Mouse (Mus musculus) hindbrain, embryonic 10.5 days (tissue): ENCODE data around the gene Tnks2. TPM values are rescaled to one million over a fixed set of nuclear protein-coding genes. Genes with fewer than 3 reads are reported as not detected.
"Not testable (repeated sequence)": the region's sequence is repeated elsewhere in the genome, so short reads cannot be mapped to it uniquely, and the experiment has no call there.

Source experiments
- DNase-seq: peaks from one replicate; pipeline ENCODE4 v3.0.0-alpha.2; 2017; ENCODE audit warnings: low spot score
- H3K27ac ChIP-seq: fragments of 300-500 bp; sonication (generic); 2 replicates; pipeline ENCODE4 v1.5.1; 2016; ENCODE audit warnings: mild to moderate bottlenecking, moderate library complexity
- H3K27me3 ChIP-seq: fragments of 300-500 bp; sonication (generic); 2 replicates; pipeline ENCODE4 v1.6.1; 2016; ENCODE audit warnings: mild to moderate bottlenecking; ENCODE audit not compliant: poor library complexity, insufficient read depth, severe bottlenecking
- H3K36me3 ChIP-seq: fragments of 300-500 bp; sonication (generic); 2 replicates; pipeline ENCODE4 v1.6.1; 2016; ENCODE audit warnings: mild to moderate bottlenecking, moderate library complexity
- H3K4me1 ChIP-seq: fragments of 300-500 bp; sonication (generic); replicated peaks from 2 replicates; pipeline ENCODE4 v1.6.1; 2016; ENCODE audit warnings: mild to moderate bottlenecking
- H3K4me3 ChIP-seq: fragments of 300-500 bp; sonication (generic); 2 replicates; pipeline ENCODE4 v1.5.1; 2016; ENCODE audit warnings: mild to moderate bottlenecking, moderate library complexity
- H3K9me3 ChIP-seq: fragments of 300-500 bp; sonication (generic); 2 replicates; pipeline ENCODE4 v1.6.1; 2016; ENCODE audit warnings: mild to moderate bottlenecking, moderate library complexity
- WGBS: fragments of 180-500 bp; shearing (Covaris S2); methylation state at CpG from one replicate; pipeline ENCODE4 v1.1.7; 2016; 5-methylcytosine and 5-hydroxymethylcytosine counted together
- polyA plus RNA-seq: library from polyadenylated mRNA; unstranded; fragments of >200 nt; fragmentation: Nextera tagmentation; extraction: Ambion mirVana; gene quantifications from 2 replicates; pipeline ENCODE4 v1.2.1, GENCODE M21; 2016

The Tnks2 gene
- polyA plus RNA-seq, 1 experiment from 2014 or later: 53.6 TPM

DNA sequence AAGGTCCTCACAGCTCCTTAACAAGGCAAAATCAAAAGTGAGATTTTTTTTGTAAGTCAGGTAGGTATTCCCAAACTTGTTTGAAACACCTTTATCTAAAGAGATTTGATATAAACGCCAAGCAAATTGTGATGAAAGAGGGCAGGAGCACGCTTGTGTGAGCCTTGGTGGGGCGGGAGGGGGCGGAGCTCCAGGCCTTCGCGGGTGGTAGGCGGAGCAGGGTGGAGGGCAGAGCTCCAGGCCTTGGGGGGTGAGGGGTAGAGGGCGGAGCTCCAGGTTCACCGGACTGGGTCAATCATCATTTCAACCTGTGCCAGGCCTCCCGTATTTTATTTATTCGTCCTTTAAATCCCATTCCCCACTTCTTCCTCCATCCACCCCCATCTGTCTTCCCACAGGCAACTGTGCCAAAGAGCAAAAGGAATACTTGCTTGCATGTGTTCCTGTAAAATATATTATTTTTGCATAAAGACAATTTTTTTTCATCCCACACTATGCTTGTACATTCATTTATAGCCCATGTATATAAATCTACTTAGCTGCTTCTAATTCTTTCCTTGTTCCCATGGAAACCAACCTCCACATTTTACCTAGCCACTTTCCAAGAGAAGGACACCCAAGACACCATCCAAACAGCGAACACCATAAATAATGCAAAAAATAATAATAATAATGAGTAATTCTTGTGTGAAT, 24.4 kb upstream of the Tnks2 start:
- H3K9me3 ChIP-seq: no peaks in the 10 kb centered on the region
- H3K36me3 ChIP-seq: no peaks in the 10 kb centered on the region
- 36% methylated on average over 12 of the region's 12 CpGs for WGBS
- H3K27me3 ChIP-seq: no peaks in the 10 kb centered on the region
- no peak overlapping the region for H3K27ac ChIP-seq
- H3K4me3 ChIP-seq: no peak overlapping the region
- H3K4me1 ChIP-seq: 0 out of 2 replicates have a peak, but pooled peaks cover 7% of the 10 kb centered on the region
- DNase-seq: no peak

DNA sequence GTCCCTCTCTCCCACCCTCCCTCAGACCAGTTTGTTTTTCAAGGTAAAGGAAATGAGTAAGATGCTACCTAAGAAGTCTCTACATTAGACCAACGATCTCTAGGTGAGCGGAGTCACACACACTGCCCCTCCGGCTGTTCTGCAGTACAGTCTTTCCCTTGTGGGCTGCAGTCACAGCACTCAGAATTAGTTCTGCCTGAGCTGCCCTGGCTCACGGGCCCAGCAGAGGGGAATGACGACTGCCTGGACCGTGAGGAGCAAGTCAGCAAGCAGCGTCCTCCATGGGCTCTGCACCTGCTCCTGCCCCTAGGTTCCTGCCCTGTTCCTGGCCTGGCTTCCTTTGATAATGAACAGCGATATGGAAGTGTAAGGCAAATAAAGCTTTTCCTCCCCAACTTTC, 22.0 kb upstream of the Tnks2 start:
- no peaks in the 10 kb centered on the region for H3K9me3 ChIP-seq
- DNase-seq: no peak
- WGBS: 52% methylated on average over 8 of the region's 8 CpGs
- no peak overlapping the region for H3K27ac ChIP-seq
- H3K4me3 ChIP-seq: no peak overlapping the region
- H3K36me3 ChIP-seq: no peaks in the 10 kb centered on the region
- peaks cover 3% of the 10 kb centered on the region; the same call in 1 of the 2 replicates for H3K27me3 ChIP-seq
- peaks cover 10% of the 10 kb centered on the region; the same call in 1 of the 2 replicates for H3K4me1 ChIP-seq

DNA sequence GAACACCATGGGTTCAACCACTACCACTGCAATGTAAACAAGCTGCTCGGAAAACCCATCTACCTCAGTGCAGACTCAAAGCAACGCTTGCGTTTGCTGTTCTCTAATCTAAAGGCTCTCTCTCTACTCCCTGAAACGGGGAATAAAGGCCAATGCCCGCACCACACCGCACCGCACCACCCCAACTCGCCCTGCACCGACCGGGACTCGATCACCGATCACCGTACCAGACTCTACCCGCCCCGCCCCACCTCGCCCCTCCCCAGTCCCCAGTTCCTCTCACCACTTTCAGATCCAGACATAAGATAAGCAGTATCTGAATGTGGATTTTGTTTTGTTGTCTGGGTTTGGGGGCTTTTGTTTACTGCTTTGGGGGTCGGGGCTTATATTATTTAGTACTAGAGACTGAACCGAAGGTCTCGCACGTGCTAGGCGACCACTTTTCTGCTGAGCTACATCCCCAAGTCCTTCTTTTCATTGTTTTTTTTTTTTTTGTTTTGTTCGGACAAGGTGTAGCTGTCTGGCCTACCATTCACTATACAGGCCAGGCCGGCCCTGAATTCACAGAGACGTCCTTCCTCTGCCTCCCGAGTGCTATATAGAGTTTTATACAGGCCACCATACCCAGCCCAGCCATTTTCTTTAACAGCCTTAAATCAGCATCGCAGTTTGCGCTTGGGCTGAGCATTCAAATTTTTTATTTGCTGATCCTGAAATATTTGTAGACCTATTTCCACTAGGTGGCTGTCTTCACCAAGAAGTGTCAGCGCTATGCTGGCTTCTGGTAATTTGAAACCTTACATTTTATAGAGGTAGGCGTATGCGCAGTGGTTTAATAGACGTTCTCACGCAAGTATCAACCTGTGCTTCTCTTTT, 18.4 kb upstream of the Tnks2 start:
- Histone ChIP-seq H3K4me3 (peak overlapping the region; percentile 33), H3K36me3 (no peaks in the 10 kb centered on the region), H3K4me1 (peaks cover 18% of the 10 kb centered on the region), H3K27ac (peak overlapping the region; percentile 60), H3K9me3 (no peaks in the 10 kb centered on the region), H3K27me3 (peaks cover 3% of the 10 kb centered on the region; the same call in 1 of the 2 replicates)
- 19% methylated on average over 32 of the region's 32 CpGs for WGBS
- peak; percentile 34 for DNase-seq

DNA sequence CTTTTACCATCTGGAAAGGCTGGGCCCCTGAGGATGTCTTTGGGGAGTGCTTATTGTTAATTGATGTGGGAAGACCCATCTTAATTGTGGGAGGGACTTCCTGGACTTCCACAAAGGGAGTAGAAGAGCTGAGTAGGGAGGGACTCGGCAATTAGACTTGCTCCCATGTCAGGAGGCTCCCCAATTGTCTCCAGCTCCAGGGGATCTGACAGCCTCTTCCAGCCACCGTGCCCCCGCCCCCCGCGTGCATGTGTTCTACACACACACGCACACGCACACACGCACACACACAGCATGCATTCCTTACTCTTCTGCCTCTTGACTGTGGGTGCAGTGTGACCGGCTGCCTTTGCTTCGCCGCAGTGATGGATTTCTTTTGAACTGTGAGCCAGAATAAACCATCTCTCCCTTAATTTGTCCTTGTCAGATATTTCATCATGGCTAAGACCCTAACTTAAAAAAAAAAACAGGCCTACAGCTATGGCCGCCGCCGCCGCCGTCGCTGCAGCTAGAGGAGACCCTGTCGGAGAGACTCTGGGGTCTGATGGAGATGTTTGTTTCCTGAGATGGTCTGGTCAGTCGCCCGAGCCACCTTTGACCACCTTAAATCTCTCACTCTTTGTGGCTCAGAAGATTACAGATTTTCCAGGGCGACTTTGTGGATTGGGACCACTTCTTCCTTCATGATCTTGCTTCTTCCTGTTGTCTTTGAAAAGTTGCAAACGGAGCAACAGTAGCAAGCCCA, 15.7 kb upstream of the Tnks2 start:
- Histone ChIP-seq H3K4me1 (peaks cover 15% of the 10 kb centered on the region), H3K27me3 (peaks cover 3% of the 10 kb centered on the region; the same call in 1 of the 2 replicates), H3K9me3 (no peaks in the 10 kb centered on the region), H3K4me3 (peak overlapping the region; percentile 54), H3K36me3 (no peaks in the 10 kb centered on the region), H3K27ac (peak overlapping the region; percentile 85)
- 2% methylated on average over 22 of the region's 22 CpGs for WGBS
- peak; percentile 57 for DNase-seq

DNA sequence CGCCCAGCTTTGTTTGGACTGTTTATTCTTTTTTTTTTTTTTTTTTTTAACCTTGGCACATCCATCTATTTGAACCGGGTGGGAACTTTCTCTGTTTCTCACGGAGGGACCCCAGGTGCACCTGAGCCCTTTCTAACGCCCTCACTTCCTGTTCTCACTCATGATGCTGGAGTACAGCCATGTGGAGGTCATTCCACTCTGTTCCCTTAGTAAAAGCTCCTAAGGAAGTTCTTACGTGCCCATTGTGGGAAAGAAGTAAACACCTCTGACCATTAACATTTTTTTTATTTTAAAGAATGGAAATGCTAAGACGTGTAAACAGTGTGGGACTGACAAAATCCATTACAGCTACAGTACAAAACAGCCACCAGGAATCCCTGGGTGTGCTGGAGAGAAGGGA, 14.8 kb upstream of the Tnks2 start:
- Histone ChIP-seq H3K4me3 (no peak overlapping the region), H3K27me3 (peaks cover 3% of the 10 kb centered on the region; the same call in 1 of the 2 replicates), H3K27ac (no peak overlapping the region)

DNA sequence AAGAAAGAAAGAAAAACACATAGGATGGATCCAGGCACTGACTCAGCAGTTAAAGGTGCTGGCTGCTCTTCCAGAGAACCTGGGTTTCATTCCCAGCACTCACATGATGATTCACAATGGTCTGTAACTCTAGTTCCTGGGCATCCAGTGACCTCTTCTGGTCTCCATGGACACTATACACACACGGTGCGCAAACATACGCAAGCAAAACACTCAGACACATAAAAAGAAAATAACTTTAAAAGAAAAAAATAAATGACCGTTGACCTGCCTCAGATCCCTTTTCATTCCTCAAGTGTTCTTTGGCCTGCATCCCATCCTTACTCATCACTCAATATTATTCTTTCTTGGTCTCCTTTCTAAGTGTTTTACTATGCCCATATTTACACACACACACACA, 13.6 kb upstream of the Tnks2 start:
- H3K4me3 ChIP-seq: no peak overlapping the region
- H3K27ac ChIP-seq: no peak overlapping the region
- 87% methylated on average over 4 of the region's 4 CpGs for WGBS
- peaks cover 1% of the 10 kb centered on the region; the same call in 1 of the 2 replicates for H3K27me3 ChIP-seq
- DNase-seq: no peak
- H3K9me3 ChIP-seq: no peaks in the 10 kb centered on the region
- no peaks in the 10 kb centered on the region for H3K36me3 ChIP-seq
- H3K4me1 ChIP-seq: peaks cover 13% of the 10 kb centered on the region

More for the DNA sequence above, 14.8 kb upstream of the Tnks2 start:
- H3K4me1 ChIP-seq: peaks cover 15% of the 10 kb centered on the region
- no peak for DNase-seq
- no peaks in the 10 kb centered on the region for H3K36me3 ChIP-seq
- 76% methylated on average over 6 of the region's 6 CpGs for WGBS
- H3K9me3 ChIP-seq: no peaks in the 10 kb centered on the region

DNA sequence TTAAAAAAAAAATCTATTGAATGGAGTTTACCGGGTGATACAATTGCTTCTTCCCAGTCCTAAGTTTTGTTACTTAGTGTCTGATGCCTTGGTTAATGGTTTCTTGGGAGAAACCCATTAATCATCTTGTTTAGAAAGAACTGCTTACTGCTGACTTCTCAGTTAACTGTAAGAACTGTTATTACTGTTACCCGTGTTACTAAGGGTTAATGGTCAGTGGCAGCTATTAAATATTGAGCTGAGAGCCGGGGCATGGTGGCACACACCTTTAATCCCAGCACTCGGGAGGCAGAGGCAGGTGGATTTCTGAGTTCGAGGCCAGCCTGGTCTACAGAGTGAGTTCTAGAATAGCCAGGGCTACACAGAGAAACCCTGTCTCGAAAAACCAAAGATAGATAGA, 12.7 kb upstream of the Tnks2 start:
- WGBS: 84% methylated on average over 6 of the region's 6 CpGs
- not testable (repeated sequence) for H3K9me3 ChIP-seq, H3K4me3 ChIP-seq, H3K27ac ChIP-seq, H3K27me3 ChIP-seq, H3K36me3 ChIP-seq, DNase-seq
- peaks cover 11% of the 10 kb centered on the region for H3K4me1 ChIP-seq

DNA sequence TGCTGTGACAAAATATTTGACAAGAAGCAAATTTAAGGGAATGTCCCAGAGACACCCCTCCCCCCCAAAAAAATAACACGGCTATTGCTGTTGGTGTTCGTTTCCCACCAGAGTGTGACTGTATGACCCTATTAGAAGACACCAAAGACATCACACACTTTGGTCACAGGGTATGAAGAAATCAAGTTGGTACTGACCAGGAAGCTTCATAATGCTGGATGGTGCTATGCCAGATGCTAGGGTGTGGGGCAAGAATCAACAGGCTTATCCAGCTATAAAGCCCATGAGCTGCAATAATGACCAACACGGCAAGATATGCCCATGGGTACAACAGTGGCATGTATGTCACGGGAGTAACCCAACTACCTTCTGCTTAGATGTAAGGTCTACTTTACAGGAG, 11.3 kb upstream of the Tnks2 start:
- Histone ChIP-seq H3K9me3 (no peaks in the 10 kb centered on the region), H3K27ac (no peak overlapping the region), H3K27me3 (no peaks in the 10 kb centered on the region), H3K4me1 (peaks cover 11% of the 10 kb centered on the region), H3K4me3 (no peak overlapping the region), H3K36me3 (no peaks in the 10 kb centered on the region)
- no peak for DNase-seq
- 90% methylated on average over 4 of the region's 4 CpGs for WGBS

DNA sequence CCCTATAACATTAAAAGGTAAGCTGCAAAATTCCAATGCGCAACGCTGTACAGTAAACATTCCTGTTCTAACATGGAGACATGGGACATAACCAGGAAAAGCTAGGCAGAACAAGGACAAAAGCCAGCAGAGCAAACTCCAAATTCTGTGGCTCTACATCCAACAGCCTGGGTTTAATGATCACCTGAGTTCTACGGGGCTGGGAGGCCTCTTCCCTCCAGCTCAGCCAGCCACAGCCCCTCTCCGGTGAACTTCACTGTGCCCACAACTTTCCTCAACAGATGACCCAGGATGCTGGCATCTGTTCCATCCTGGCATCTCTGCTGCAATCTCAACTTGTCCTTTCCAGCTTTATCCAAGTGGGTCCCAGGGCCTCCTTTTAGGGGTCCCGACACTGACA, 6.4 kb upstream of the Tnks2 start:
- DNase-seq: no peak
- Histone ChIP-seq H3K4me1 (peaks cover under 1% of the 10 kb centered on the region; the same call in 1 of the 2 replicates), H3K36me3 (no peaks in the 10 kb centered on the region), H3K9me3 (no peaks in the 10 kb centered on the region), H3K27ac (no peak overlapping the region), H3K27me3 (no peaks in the 10 kb centered on the region), H3K4me3 (no peak overlapping the region)
- WGBS: 89% methylated on average over 5 of the region's 5 CpGs

DNA sequence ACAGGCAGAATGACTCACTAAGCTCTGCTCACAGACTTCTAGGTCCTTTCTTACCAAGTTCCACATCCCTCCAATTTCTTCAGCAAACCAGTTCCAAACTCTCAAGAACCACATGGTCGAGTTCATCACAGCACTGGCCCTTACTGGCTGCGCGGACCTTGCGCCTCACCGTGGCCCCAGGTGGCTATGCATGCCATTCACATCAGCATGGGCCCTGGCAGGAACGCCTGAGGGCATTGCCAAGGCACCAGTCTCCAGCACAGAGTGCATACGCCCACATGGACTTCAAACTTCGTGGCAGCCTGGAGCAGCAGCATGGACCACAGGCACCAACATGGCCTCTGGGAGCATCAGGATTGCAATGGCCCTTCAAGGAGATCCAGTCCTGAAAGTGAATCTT, 5.7 kb upstream of the Tnks2 start:
- H3K36me3 ChIP-seq: no peaks in the 10 kb centered on the region
- WGBS: 62% methylated on average over 8 of the region's 8 CpGs

DNA sequence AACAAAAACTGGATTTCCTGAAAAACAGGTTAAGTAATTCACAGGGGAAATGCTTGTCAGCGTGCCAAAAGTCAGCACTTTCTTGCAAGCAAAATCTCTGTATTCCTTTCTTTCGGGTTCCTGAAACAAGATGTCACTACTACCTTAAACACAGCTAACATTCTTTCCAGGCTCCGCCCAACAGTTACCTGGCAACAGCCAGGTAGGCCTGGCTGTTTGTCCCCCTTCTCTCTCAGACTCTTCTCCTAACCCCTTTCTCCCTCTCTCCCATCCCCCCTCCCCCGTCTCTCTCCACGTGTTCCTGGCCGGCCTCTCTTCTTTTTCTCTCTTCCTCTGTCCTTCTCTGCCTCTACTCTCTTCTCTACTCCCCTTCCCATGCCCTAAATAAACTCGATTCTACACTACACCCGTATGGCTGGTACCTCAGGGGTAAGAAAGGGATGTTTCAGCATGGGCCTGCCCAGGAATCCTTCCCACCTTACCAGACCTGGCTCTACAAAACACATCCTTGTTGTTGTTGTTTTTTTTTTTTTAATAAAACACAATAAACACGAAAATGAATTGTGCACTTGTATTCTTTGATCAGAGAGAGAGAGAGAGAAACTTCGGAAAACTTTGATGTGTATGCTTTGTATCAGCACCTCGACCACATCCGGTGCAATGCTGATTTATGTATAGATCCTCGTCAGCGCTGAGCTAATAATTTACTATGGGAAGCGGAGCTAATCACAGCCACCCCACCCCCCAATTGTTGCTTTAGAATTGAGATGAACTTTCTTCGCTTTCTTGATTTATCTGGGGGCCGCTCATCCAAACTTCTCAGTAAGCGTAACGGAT, 863 bp upstream of the Tnks2 start:
- H3K36me3 ChIP-seq: peaks cover 5% of the 10 kb centered on the region
- DNase-seq: peak; percentile 33
- H3K27me3 ChIP-seq: no peaks in the 10 kb centered on the region
- WGBS: 6% methylated on average over 19 of the region's 19 CpGs
- H3K27ac ChIP-seq: peak overlapping the region; percentile 99
- peak overlapping the region; percentile 96 for H3K4me3 ChIP-seq
- H3K4me1 ChIP-seq: peaks cover 23% of the 10 kb centered on the region
- no peaks in the 10 kb centered on the region for H3K9me3 ChIP-seq

More for the DNA sequence above, 5.7 kb upstream of the Tnks2 start:
- H3K4me3 ChIP-seq: no peak overlapping the region
- no peak for DNase-seq
- H3K27ac ChIP-seq: no peak overlapping the region
- no peaks in the 10 kb centered on the region for H3K27me3 ChIP-seq
- H3K9me3 ChIP-seq: no peaks in the 10 kb centered on the region
- H3K4me1 ChIP-seq: peaks cover 7% of the 10 kb centered on the region
